Mouse (Mus musculus): ENCODE data around the gene Gm49395.

DNA sequence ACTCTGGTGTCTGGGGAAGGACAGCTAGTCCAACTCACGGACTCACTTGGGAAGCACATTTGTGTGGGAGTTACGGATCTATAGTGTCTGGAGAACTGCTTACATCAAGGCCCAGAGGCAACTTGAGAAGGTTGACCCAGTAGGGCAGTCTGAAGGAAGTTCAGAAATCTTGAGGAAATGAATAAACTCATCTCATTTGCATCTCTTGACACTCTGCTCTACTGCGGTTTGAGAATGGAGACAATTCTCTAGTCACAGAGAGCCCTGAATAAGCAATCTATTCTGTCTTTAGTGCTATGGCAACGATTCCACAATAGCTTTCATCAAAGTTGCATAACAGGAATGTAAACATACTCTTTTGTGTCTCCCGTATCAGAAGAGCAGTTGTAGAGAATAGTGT, 4.8 kb downstream of the Gm49395 start:
- TF ChIP-seq POLR2AphosphoS2 (IDR thresholded peaks at IDR 0.05; ENCODE audit: low read depth, low read length) (no peak), EP300 (IDR thresholded peaks at IDR 0.05; ENCODE audit: low read length) (no peak), MEF2A (IDR thresholded peaks at IDR 0.05; ENCODE audit: borderline replicate concordance, low read depth, low read length) (no peak), JUND (conservative IDR thresholded peaks at IDR 0.05; ENCODE audit: low read depth, low read length) (no peak), ELF1 (IDR thresholded peaks at IDR 0.05; ENCODE audit: low read depth, low read length) (no peak), POLR2A (IDR thresholded peaks at IDR 0.05; ENCODE audit: low read depth, low read length) (no peak), HCFC1 (IDR thresholded peaks at IDR 0.05; ENCODE audit: low read depth, low read length) (no peak), CTCF (conservative IDR thresholded peaks at IDR 0.05 in 1 of 2, IDR thresholded peaks at IDR 0.05 in 1 of 2; ENCODE audit: low read depth in 2 of 2, low read length in 2 of 2) (no peak), TBP (conservative IDR thresholded peaks at IDR 0.05; ENCODE audit: low read depth, low read length) (no peak), RAD21 (IDR thresholded peaks at IDR 0.05; ENCODE audit: low read depth, low read length) (no peak), ZC3H11A (IDR thresholded peaks at IDR 0.05; ENCODE audit: low read depth, low read length) (no peak), MAFK (IDR thresholded peaks at IDR 0.05; ENCODE audit: insufficient replicate concordance, low read length) (no peak)
